Mouse (Mus musculus) frontal cortex, postnatal 14 days (tissue): ENCODE results near the gene Tagln.

Experiments
- DNase-seq, 2 experiments: peaks; one replicate each; pipeline ENCODE4 v3.0.0; 2022; ENCODE audit warnings: low spot score in 2 of 2

Tagln gene

GRCm38 (mm10) chr9:45907078-45907428, 28.8 kb downstream of the Tagln start:
- DNase-seq = peak in 1 of 2 experiments; percentile 22

GRCm38 (mm10) chr9:45906355-45907077, 29.3 kb downstream of the Tagln start, which contains the start of the genes Pcsk7 and Rnf214:
Gene Pcsk7, plus strand, starts transcription at chr9:45906497.
Gene Rnf214, minus strand, starts transcription at chr9:45906911.
- DNase-seq = peak; percentile 76 to 83

GRCm38 (mm10) chr9:45905811-45906237, 30.0 kb downstream of the Tagln start:
- peak in 1 of 2 experiments; percentile 27 for DNase-seq

- no peak for DNase-seq
Measured at GRCm38 (mm10) chr9:45905196-45905595, 30.7 kb downstream of the Tagln start.

GRCm38 (mm10) chr9:45893681-45894080, 42.2 kb downstream of the Tagln start:
- no peak for DNase-seq
